Mouse (Mus musculus): ENCODE measurements around the gene Olfr115. TPM values are rescaled to one million over a fixed set of nuclear protein-coding genes. Genes with fewer than 3 reads are reported as not detected.

The Olfr115 gene
- polyA plus RNA-seq (2015; fragmentation: Nextera tagmentation; extraction: Ambion mirVana) = not detected in 2 replicates

DNA sequence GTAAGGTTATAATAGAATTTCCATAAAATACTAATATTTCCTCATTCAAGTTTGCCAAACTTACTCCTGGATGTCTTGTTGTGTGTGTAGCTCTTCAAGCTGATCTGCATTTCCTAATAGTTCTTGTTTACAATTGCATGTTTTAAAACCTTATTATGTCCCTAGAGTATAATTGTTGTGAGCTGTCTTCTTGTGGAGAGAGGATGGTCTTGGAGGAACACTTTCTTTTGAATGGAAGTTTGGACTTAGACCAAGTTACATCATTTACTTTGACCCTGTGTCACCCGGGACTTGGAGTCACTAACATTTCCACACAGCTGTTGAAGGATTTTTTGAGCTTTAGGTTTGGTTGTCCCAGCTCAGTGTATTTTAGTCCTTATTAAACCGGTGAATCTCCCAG is at the start of gene Olfr115, which contains the start of gene Olfr116:
Olfr115 (minus strand) TSS at position 101 of the 400 bp plus-strand sequence.
Olfr116 (minus strand) TSS at position 191 of the 400 bp plus-strand sequence.
- Histone ChIP-seq H3K9ac (replicated peaks; ENCODE audit: low read depth, low read length) (no peak within 1 kb of the TSS), H3K27me3 (replicated peaks; ENCODE audit: control insufficient read depth, insufficient read depth, low read length) (no peaks in the 10 kb centered on the region), H3K9me3 (ENCODE audit: control insufficient read depth, low read length) (no peaks in the 10 kb centered on the region), H3K4me2 (ENCODE audit: low read length) (no peak within 1 kb of the TSS), H3K27ac (ENCODE audit: low read length) (no peak within 1 kb of the TSS), H3K4me1 (replicated peaks; ENCODE audit: control insufficient read depth, insufficient read depth, low read length) (no peaks in the 10 kb centered on the region), H3K4me3 (replicated peaks; ENCODE audit: low read length) (no peak within 1 kb of the TSS), H3K36me3 (ENCODE audit: control insufficient read depth, insufficient read depth) (no peaks in the 10 kb centered on the region)
- 83% methylated on average over 2 of the region's 2 CpGs for WGBS
- no peak for ATAC-seq

- H3K4me3 ChIP-seq (replicated peaks; ENCODE audit: low read length) = no peak within 1 kb of the TSS
- H3K27ac ChIP-seq (ENCODE audit: low read length) = no peak within 1 kb of the TSS
- no peaks in the 10 kb centered on the region for H3K36me3 ChIP-seq (ENCODE audit: control insufficient read depth, insufficient read depth)
- no peaks in the 10 kb centered on the region for H3K9me3 ChIP-seq (ENCODE audit: control insufficient read depth, low read length)
- no peak within 1 kb of the TSS for H3K9ac ChIP-seq (replicated peaks; ENCODE audit: low read depth, low read length)
- H3K4me2 ChIP-seq (ENCODE audit: low read length) = no peak within 1 kb of the TSS
- no peak for ATAC-seq
- H3K27me3 ChIP-seq (replicated peaks; ENCODE audit: control insufficient read depth, insufficient read depth, low read length) = no peaks in the 10 kb centered on the region
- no peaks in the 10 kb centered on the region for H3K4me1 ChIP-seq (replicated peaks; ENCODE audit: control insufficient read depth, insufficient read depth, low read length)
- 71% methylated on average over 2 of the region's 2 CpGs for WGBS
Measured at GRCm38 (mm10) chr17:37666688-37667087, 39.8 kb upstream of the Olfr115 start, which contains the start of gene Olfr118. TSS of gene Olfr118 (plus strand) at chr17:37666988.

GRCm38 (mm10) chr17:37663682-37664081 is 36.8 kb upstream of the Olfr115 start, which contains the start of gene Olfr117:
TSS of gene Olfr117 (minus strand) at chr17:37663782.
- Histone ChIP-seq H3K27me3 (replicated peaks; ENCODE audit: control insufficient read depth, insufficient read depth, low read length) (no peaks in the 10 kb centered on the region), H3K36me3 (ENCODE audit: control insufficient read depth, insufficient read depth) (no peaks in the 10 kb centered on the region), H3K4me1 (replicated peaks; ENCODE audit: control insufficient read depth, insufficient read depth, low read length) (no peaks in the 10 kb centered on the region), H3K27ac (ENCODE audit: low read length) (no peak within 1 kb of the TSS), H3K4me2 (ENCODE audit: low read length) (no peak within 1 kb of the TSS), H3K4me3 (replicated peaks; ENCODE audit: low read length) (no peak within 1 kb of the TSS), H3K9ac (replicated peaks; ENCODE audit: low read depth, low read length) (no peak within 1 kb of the TSS), H3K9me3 (ENCODE audit: control insufficient read depth, low read length) (no peaks in the 10 kb centered on the region)
- 52% methylated on average over 1 of the region's 1 CpGs for WGBS
- no peak for ATAC-seq

DNA sequence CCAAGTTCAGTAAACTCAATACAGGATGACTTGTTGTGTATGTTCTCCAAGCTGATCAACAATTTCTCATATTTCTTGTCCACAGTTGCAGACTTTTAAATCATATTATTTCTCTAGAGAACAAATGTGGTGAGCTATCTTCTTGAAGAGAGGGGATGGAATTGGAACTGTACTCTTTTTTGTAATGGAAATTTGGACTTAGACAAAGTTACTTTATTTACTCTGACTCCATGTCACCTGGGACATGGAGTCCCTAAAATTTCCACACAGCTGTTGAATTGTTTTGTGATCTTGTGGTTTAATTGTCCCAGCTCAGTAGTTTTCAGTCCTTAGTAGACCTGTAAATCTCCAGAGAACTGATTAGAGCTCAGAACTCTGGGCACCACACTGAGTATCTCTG is 34.3 kb downstream of the Olfr115 start, which contains the start of gene Olfr114:
Olfr114 (minus strand) TSS at position 101 of the 400 bp plus-strand sequence.
- Histone ChIP-seq H3K27me3 (replicated peaks; ENCODE audit: control insufficient read depth, insufficient read depth, low read length) (no peaks in the 10 kb centered on the region), H3K36me3 (ENCODE audit: control insufficient read depth, insufficient read depth) (no peaks in the 10 kb centered on the region), H3K9me3 (ENCODE audit: control insufficient read depth, low read length) (no peaks in the 10 kb centered on the region), H3K4me2 (ENCODE audit: low read length) (no peak within 1 kb of the TSS), H3K4me1 (replicated peaks; ENCODE audit: control insufficient read depth, insufficient read depth, low read length) (no peaks in the 10 kb centered on the region), H3K27ac (ENCODE audit: low read length) (no peak within 1 kb of the TSS), H3K9ac (replicated peaks; ENCODE audit: low read depth, low read length) (no peak within 1 kb of the TSS), H3K4me3 (replicated peaks; ENCODE audit: low read length) (no peak within 1 kb of the TSS)
- ATAC-seq = no peak

DNA sequence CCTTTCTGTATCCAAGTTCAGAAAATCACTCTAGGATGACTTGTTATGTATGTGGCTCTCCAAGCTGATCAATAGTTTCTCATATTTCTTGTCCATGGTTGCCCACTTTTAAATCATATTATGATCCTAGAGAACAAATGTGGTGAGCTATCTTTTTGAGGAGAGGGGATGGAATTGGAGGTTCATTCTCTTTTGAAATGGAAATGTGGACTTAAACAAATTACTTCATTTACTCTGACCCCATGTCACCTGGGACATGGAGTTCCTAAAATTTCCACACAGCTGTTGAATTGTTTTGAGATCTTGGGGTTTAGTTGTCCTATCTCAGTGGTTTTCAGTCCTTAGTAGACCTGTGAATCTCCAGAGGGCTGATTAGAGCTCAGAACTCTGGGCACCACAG is 49.3 kb downstream of the Olfr115 start, which contains the start of gene Olfr113:
Olfr113 (minus strand) TSS at position 101 of the 400 bp plus-strand sequence.
- Histone ChIP-seq H3K9me3 (ENCODE audit: control insufficient read depth, low read length) (no peaks in the 10 kb centered on the region), H3K4me1 (replicated peaks; ENCODE audit: control insufficient read depth, insufficient read depth, low read length) (no peaks in the 10 kb centered on the region), H3K27me3 (replicated peaks; ENCODE audit: control insufficient read depth, insufficient read depth, low read length) (no peaks in the 10 kb centered on the region), H3K27ac (ENCODE audit: low read length) (no peak within 1 kb of the TSS), H3K4me2 (ENCODE audit: low read length) (no peak within 1 kb of the TSS), H3K36me3 (ENCODE audit: control insufficient read depth, insufficient read depth) (no peaks in the 10 kb centered on the region), H3K9ac (replicated peaks; ENCODE audit: low read depth, low read length) (no peak within 1 kb of the TSS), H3K4me3 (replicated peaks; ENCODE audit: low read length) (no peak within 1 kb of the TSS)
- ATAC-seq = no peak

DNA sequence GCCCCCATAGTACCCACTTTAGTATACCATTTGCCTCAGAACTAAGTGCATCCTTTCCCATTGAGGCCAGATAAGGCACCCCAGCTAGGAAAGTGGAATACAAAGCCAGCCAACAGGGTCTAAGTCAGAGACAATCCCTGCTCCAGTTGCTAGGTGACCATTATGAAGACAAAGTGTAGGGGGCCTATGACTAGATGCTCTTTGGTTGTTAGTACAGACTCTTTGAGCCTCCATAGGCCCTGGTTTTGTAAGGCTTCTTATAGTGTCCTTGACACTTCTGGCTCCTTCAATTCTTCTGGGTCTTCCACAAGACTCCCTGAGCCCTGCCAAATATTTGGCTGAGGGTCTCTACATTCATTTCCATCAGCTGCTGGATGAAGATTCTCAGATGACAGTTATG is 57.6 kb downstream of the Olfr115 start, which contains the start of gene Olfr112:
Olfr112 (minus strand) TSS at position 101 of the 400 bp plus-strand sequence.
- ATAC-seq = no peak
- Histone ChIP-seq H3K4me2 (ENCODE audit: low read length) (no peak within 1 kb of the TSS), H3K27ac (ENCODE audit: low read length) (no peak within 1 kb of the TSS), H3K4me3 (replicated peaks; ENCODE audit: low read length) (no peak within 1 kb of the TSS), H3K9ac (replicated peaks; ENCODE audit: low read depth, low read length) (no peak within 1 kb of the TSS), H3K9me3 (ENCODE audit: control insufficient read depth, low read length) (no peaks in the 10 kb centered on the region), H3K36me3 (ENCODE audit: control insufficient read depth, insufficient read depth) (no peaks in the 10 kb centered on the region), H3K27me3 (replicated peaks; ENCODE audit: control insufficient read depth, insufficient read depth, low read length) (no peaks in the 10 kb centered on the region), H3K4me1 (replicated peaks; ENCODE audit: control insufficient read depth, insufficient read depth, low read length) (no peaks in the 10 kb centered on the region)

Other genes starting within 250 kb of the Olfr115 start
- gene Olfr105-ps, start 248.1 kb downstream of the Olfr115 start, polyA plus RNA-seq (2015; fragmentation: Nextera tagmentation; extraction: Ambion mirVana) = not detected in 2 replicates
- not detected in 2 replicates for gene Olfr106-ps, start 236.7 kb downstream of the Olfr115 start, polyA plus RNA-seq (2015; fragmentation: Nextera tagmentation; extraction: Ambion mirVana)
- not detected in 2 replicates for gene Olfr107, start 227.9 kb downstream of the Olfr115 start, polyA plus RNA-seq (2015; fragmentation: Nextera tagmentation; extraction: Ambion mirVana)
- not detected in 2 replicates for gene Olfr108, start 181.6 kb downstream of the Olfr115 start, polyA plus RNA-seq (2015; fragmentation: Nextera tagmentation; extraction: Ambion mirVana)
- gene Olfr109, start 168.2 kb downstream of the Olfr115 start, polyA plus RNA-seq (2015; fragmentation: Nextera tagmentation; extraction: Ambion mirVana) = not detected in 2 replicates
- not detected in 2 replicates for gene H2-M2, start 143.6 kb downstream of the Olfr115 start, polyA plus RNA-seq (2015; fragmentation: Nextera tagmentation; extraction: Ambion mirVana)
- gene Olfr110, start 134.6 kb downstream of the Olfr115 start, polyA plus RNA-seq (2015; fragmentation: Nextera tagmentation; extraction: Ambion mirVana) = not detected in 2 replicates
- not detected in 2 replicates for gene Olfr111, start 119.1 kb downstream of the Olfr115 start, polyA plus RNA-seq (2015; fragmentation: Nextera tagmentation; extraction: Ambion mirVana)
- gene Olfr112, start 57.7 kb downstream of the Olfr115 start, polyA plus RNA-seq (2015; fragmentation: Nextera tagmentation; extraction: Ambion mirVana) = not detected in 2 replicates
- not detected in 2 replicates for gene Olfr113, start 49.4 kb downstream of the Olfr115 start, polyA plus RNA-seq (2015; fragmentation: Nextera tagmentation; extraction: Ambion mirVana)
- not detected in 2 replicates for gene Olfr114, start 34.4 kb downstream of the Olfr115 start, polyA plus RNA-seq (2015; fragmentation: Nextera tagmentation; extraction: Ambion mirVana)
- not detected in 2 replicates for gene Olfr116, start 90 bp upstream of the Olfr115 start, polyA plus RNA-seq (2015; fragmentation: Nextera tagmentation; extraction: Ambion mirVana)
- gene Olfr117, start 36.7 kb upstream of the Olfr115 start, polyA plus RNA-seq (2015; fragmentation: Nextera tagmentation; extraction: Ambion mirVana) = not detected in 2 replicates
- not detected in 2 replicates for gene Olfr118, start 39.9 kb upstream of the Olfr115 start, polyA plus RNA-seq (2015; fragmentation: Nextera tagmentation; extraction: Ambion mirVana)
- not detected in 2 replicates for gene Olfr119, start 69.5 kb upstream of the Olfr115 start, polyA plus RNA-seq (2015; fragmentation: Nextera tagmentation; extraction: Ambion mirVana)
- gene Olfr120, start 94.7 kb upstream of the Olfr115 start, polyA plus RNA-seq (2015; fragmentation: Nextera tagmentation; extraction: Ambion mirVana) = not detected in 2 replicates
- not detected in 2 replicates for gene Olfr121, start 121.7 kb upstream of the Olfr115 start, polyA plus RNA-seq (2015; fragmentation: Nextera tagmentation; extraction: Ambion mirVana)
- not detected in 2 replicates for gene Olfr122, start 141.5 kb upstream of the Olfr115 start, polyA plus RNA-seq (2015; fragmentation: Nextera tagmentation; extraction: Ambion mirVana)
- not detected in 2 replicates for gene Olfr123, start 166.4 kb upstream of the Olfr115 start, polyA plus RNA-seq (2015; fragmentation: Nextera tagmentation; extraction: Ambion mirVana)
- not detected in 2 replicates for gene Olfr124, start 172.8 kb upstream of the Olfr115 start, polyA plus RNA-seq (2015; fragmentation: Nextera tagmentation; extraction: Ambion mirVana)
- 0.06 TPM in 1 of 2 replicates, not detected in the other for gene Olfr125, start 205.8 kb upstream of the Olfr115 start, polyA plus RNA-seq (2015; fragmentation: Nextera tagmentation; extraction: Ambion mirVana)
- not detected in 2 replicates for gene Olfr126, start 220.4 kb upstream of the Olfr115 start, polyA plus RNA-seq (2015; fragmentation: Nextera tagmentation; extraction: Ambion mirVana)

All from forebrain, embryonic 16.5 days (tissue).